Mouse (Mus musculus) liver, embryonic 14.5 days (tissue): ENCODE measurements around the gene Stfa1. TPM values are rescaled to one million over a fixed set of nuclear protein-coding genes. Genes with fewer than 3 reads are reported as not detected.
"Not testable (repeated sequence)": the region's sequence is repeated elsewhere in the genome, so short reads cannot be mapped to it uniquely, and the experiment has no call there.

Experiments
- ATAC-seq: fragments of 200-750 bp; cut with Nextera tagmentation; 2 replicates; pipeline ENCODE4 v1.8.0; 2017; ENCODE audit warnings: moderate number of reproducible peaks, mild to moderate bottlenecking, moderate library complexity; ENCODE audit not compliant: insufficient read depth
- DNase-seq, 3 experiments: peaks; one replicate each; pipeline ENCODE4 v3.0.0-alpha.2; 2012 to 2013; ENCODE audit warnings: low read depth in 3 of 3, low spot score in 3 of 3
- H3K27ac ChIP-seq: fragments of 300-500 bp; sonication (generic); 2 replicates; pipeline ENCODE4 v1.5.1; 2014; ENCODE audit warnings: moderate library complexity, mild to moderate bottlenecking, control low read depth, inconsistent platforms
- H3K27me3 ChIP-seq: fragments of 300-500 bp; sonication (generic); 2 replicates; pipeline ENCODE4 v1.6.1; 2014; ENCODE audit warnings: mild to moderate bottlenecking, low read length, moderate library complexity; ENCODE audit not compliant: control insufficient read depth, insufficient read depth
- H3K36me3 ChIP-seq: fragments of 300-500 bp; sonication (generic); replicated peaks from 2 replicates; pipeline ENCODE4 v1.6.1; 2014; ENCODE audit warnings: low read depth; ENCODE audit not compliant: control insufficient read depth, insufficient read depth
- H3K4me1 ChIP-seq, 2 experiments: fragments of 200-500 bp in 1 of 2; fragments of 300-500 bp in 1 of 2; sonication (generic) in 1 of 2; replicated peaks; 2 replicates each; pipeline ENCODE4 v1.6.1; 2012 to 2014; ENCODE audit warnings: antibody characterized with exemption in 1 of 2, inconsistent platforms in 1 of 2, low read length in 1 of 2; ENCODE audit not compliant: control insufficient read depth in 2 of 2, insufficient read depth in 2 of 2
- H3K4me2 ChIP-seq: fragments of 300-500 bp; sonication (generic); 2 replicates; pipeline ENCODE4 v1.6.1; 2014; ENCODE audit warnings: low read depth, mild to moderate bottlenecking, control low read depth, moderate library complexity
- H3K4me3 ChIP-seq, 2 experiments: fragments of 200-500 bp in 1 of 2; fragments of 300-500 bp in 1 of 2; sonication (generic) in 1 of 2; 2 replicates each; pipeline ENCODE4 v1.5.1; 2012 to 2014; ENCODE audit warnings: low read depth in 2 of 2, low read length in 2 of 2, mild to moderate bottlenecking in 2 of 2, control low read depth in 1 of 2, inconsistent platforms in 1 of 2, moderate library complexity in 1 of 2; ENCODE audit not compliant: insufficient read depth in 1 of 2
- H3K9ac ChIP-seq: fragments of 300-500 bp; sonication (generic); replicated peaks from 2 replicates; pipeline ENCODE4 v1.6.1; 2014; ENCODE audit warnings: mild to moderate bottlenecking, control low read depth, moderate library complexity
- H3K9me3 ChIP-seq: fragments of 300-500 bp; sonication (generic); 2 replicates; pipeline ENCODE4 v1.6.1; 2016; ENCODE audit warnings: low read length, mixed read lengths; ENCODE audit not compliant: control insufficient read depth
- CTCF ChIP-seq: IDR thresholded peaks from 2 replicates; pipeline ENCODE4 v1.5.1; 2016; ENCODE audit warnings: antibody characterized with exemption, low read depth, control low read depth
- EP300 ChIP-seq: IDR thresholded peaks from 2 replicates; pipeline ENCODE4 v1.6.1; 2016; ENCODE audit warnings: antibody characterized with exemption, low read depth
- WGBS: fragments of 180-500 bp; shearing (Covaris S2); extraction: QIAGEN DNeasy Blood & Tissue Kit; methylation state at CpG from one replicate; pipeline ENCODE4 v1.1.7; 2014; ENCODE audit not compliant: insufficient replicate concordance; 5-methylcytosine and 5-hydroxymethylcytosine counted together
- polyA plus RNA-seq, 2 experiments: library from polyadenylated mRNA; depleted of rRNA in 1 of 2; stranded (reverse) in 1 of 2; unstranded in 1 of 2; fragments of >200 nt; fragmentation: Nextera tagmentation in 1 of 2; extraction: Ambion mirVana in 1 of 2; gene quantifications; 2 replicates each; pipeline versions ENCODE4 v1.2.1 to v1.2.3; 2012 to 2014

Gene Stfa1
- polyA plus RNA-seq (2012; rRNA removed) (60.2 and 101 TPM in 2 replicates), polyA plus RNA-seq (2014; fragmentation: Nextera tagmentation; extraction: Ambion mirVana) (276 and 425 TPM in 2 replicates)

- 55% methylated on average over 4 of the region's 4 CpGs for WGBS
- H3K27me3 ChIP-seq, H3K4me1 ChIP-seq, H3K4me3 ChIP-seq, H3K27ac ChIP-seq, H3K9me3 ChIP-seq, H3K36me3 ChIP-seq, H3K4me2 ChIP-seq, DNase-seq, ATAC-seq, H3K9ac ChIP-seq: not testable (repeated sequence)
These were observed at the start of gene Stfa1 for GRCm38 (mm10) chr16:36276796-36277195. Gene Stfa1 (plus strand): TSS chr16:36276951.

GRCm38 (mm10) chr16:36260585-36260984 is 16.2 kb upstream of the Stfa1 start:
- not testable (repeated sequence) for H3K9ac ChIP-seq, H3K27me3 ChIP-seq, H3K9me3 ChIP-seq, H3K4me3 ChIP-seq, H3K4me1 ChIP-seq, ATAC-seq, H3K36me3 ChIP-seq, H3K27ac ChIP-seq, H3K4me2 ChIP-seq
- DNase-seq = peak in 1 of 3 experiments; percentile 20

GRCm38 (mm10) chr16:36289140-36289539 is 12.4 kb downstream of the Stfa1 start:
- no peak overlapping the region for H3K4me3 ChIP-seq
- 49% methylated on average over 4 of the region's 4 CpGs for WGBS
- H3K9me3 ChIP-seq = no peaks in the 10 kb centered on the region
- no peak overlapping the region for H3K27ac ChIP-seq
- no peak for TF ChIP-seq EP300
- no peak for TF ChIP-seq CTCF
- H3K36me3 ChIP-seq = no peaks in the 10 kb centered on the region
- H3K4me2 ChIP-seq = no peak overlapping the region
- no peak for ATAC-seq
- DNase-seq = no peak
- H3K27me3 ChIP-seq = no peaks in the 10 kb centered on the region
- no peak overlapping the region for H3K9ac ChIP-seq
- H3K4me1 ChIP-seq = no peaks in the 10 kb centered on the region

- ATAC-seq (no peak), DNase-seq (peak in 1 of 3 experiments; percentile 14)
- no peak overlapping the region for H3K4me3 ChIP-seq
- H3K9ac ChIP-seq = no peak overlapping the region
- H3K27me3 ChIP-seq = no peaks in the 10 kb centered on the region
- no peaks in the 10 kb centered on the region for H3K36me3 ChIP-seq
- no peaks in the 10 kb centered on the region for H3K4me1 ChIP-seq
- no peaks in the 10 kb centered on the region for H3K9me3 ChIP-seq
- no peak for TF ChIP-seq CTCF
- no peak for TF ChIP-seq EP300
- WGBS = 26% methylated on average over 4 of the region's 4 CpGs
- H3K4me2 ChIP-seq = no peak overlapping the region
- no peak overlapping the region for H3K27ac ChIP-seq
These were observed 30.9 kb downstream of the Stfa1 start for GRCm38 (mm10) chr16:36307631-36308030.

- not testable (repeated sequence) for ATAC-seq, H3K36me3 ChIP-seq, DNase-seq, H3K27me3 ChIP-seq, H3K4me3 ChIP-seq, H3K27ac ChIP-seq, H3K9ac ChIP-seq, H3K9me3 ChIP-seq, H3K4me2 ChIP-seq, H3K4me1 ChIP-seq
- 53% methylated on average over 6 of the region's 6 CpGs for WGBS
These were observed 39.4 kb downstream of the Stfa1 start for GRCm38 (mm10) chr16:36316111-36316510.

- no peak overlapping the region for H3K4me3 ChIP-seq
- no peaks in the 10 kb centered on the region for H3K36me3 ChIP-seq
- ATAC-seq (no peak), DNase-seq (no peak)
- no peaks in the 10 kb centered on the region for H3K4me1 ChIP-seq
- no peak overlapping the region for H3K9ac ChIP-seq
- TF ChIP-seq EP300 (no peak), CTCF (no peak)
- no peaks in the 10 kb centered on the region for H3K9me3 ChIP-seq
- no peaks in the 10 kb centered on the region for H3K27me3 ChIP-seq
- H3K27ac ChIP-seq = no peak overlapping the region
- H3K4me2 ChIP-seq = no peak overlapping the region
These were observed 42.5 kb downstream of the Stfa1 start for GRCm38 (mm10) chr16:36319286-36319685.
